Mouse (Mus musculus) mouse embryonic stem cell (cell line): ENCODE results near the gene Hint1.
"Not testable (repeated sequence)": the region's sequence is repeated elsewhere in the genome, so short reads cannot be mapped to it uniquely, and the experiment has no call there.

Source experiments
- in situ Hi-C, 2 experiments: fragments of 300-500 bp; cut with MboI; formaldehyde crosslinking; loops; 1 replicate in 1 of 2; 3 replicates in 1 of 2; pipeline ENCODE4 v1.14.3; 2019 to 2020; ENCODE audit warnings: low sequenced_read_pairs in 2 of 2, low pct_unique_long_range_greater_than_20kb in 1 of 2, mixed read lengths in 1 of 2; ENCODE audit not compliant: unreplicated experiment in 1 of 2

Gene Hint1

GRCm38 (mm10) chr11:54884937-54885336 lies 18.8 kb downstream of the Hint1 start:
- in situ Hi-C loops, result loop anchor here (5.0 to 10.0 kb wide), 2 partner anchors 100 to 102 kb away; no protein-coding TSS in a partner anchor

- in situ Hi-C loops, result loop anchor here (5.0 to 10.0 kb wide), 2 partner anchors 99 to 102 kb away; no protein-coding TSS in a partner anchor
Measured at GRCm38 (mm10) chr11:54885406-54885805, 19.2 kb downstream of the Hint1 start.

GRCm38 (mm10) chr11:54887927-54888326 lies 21.7 kb downstream of the Hint1 start:
- in situ Hi-C loops, result loop anchor here (5.0 to 10.0 kb wide), 2 partner anchors 97 to 99 kb away; no protein-coding TSS in a partner anchor

- in situ Hi-C loops, result loop anchor here in 1 of 2 experiments (5.0 kb wide), 1 partner anchor 36 kb away; no protein-coding TSS in a partner anchor
Measured at GRCm38 (mm10) chr11:54891341-54891740, 25.2 kb downstream of the Hint1 start.

GRCm38 (mm10) chr11:54892091-54892490 lies 25.9 kb downstream of the Hint1 start:
- in situ Hi-C loops, result loop anchor here in 1 of 2 experiments (5.0 kb wide), 1 partner anchor 35 kb away; no protein-coding TSS in a partner anchor

- in situ Hi-C loops, result loop anchor here in 1 of 2 experiments (5.0 kb wide), 1 partner anchor 33 kb away; no protein-coding TSS in a partner anchor
Measured at GRCm38 (mm10) chr11:54894589-54894988, 28.4 kb downstream of the Hint1 start.

- in situ Hi-C loops, result not testable (repeated sequence)
Measured at GRCm38 (mm10) chr11:54896646-54897045, 30.5 kb downstream of the Hint1 start.

- in situ Hi-C loops, result no loop called here
Measured at GRCm38 (mm10) chr11:54897470-54897869, 31.3 kb downstream of the Hint1 start.

GRCm38 (mm10) chr11:54899657-54900056 lies 33.5 kb downstream of the Hint1 start:
- in situ Hi-C loops, result no loop called here

- in situ Hi-C loops, result no loop called here
Measured at GRCm38 (mm10) chr11:54902333-54903323, 36.4 kb downstream of the Hint1 start, which contains the start of gene Gpx3. TSS of gene Gpx3 (plus strand) at chr11:54902453.

GRCm38 (mm10) chr11:54903339-54903738 lies 37.2 kb downstream of the Hint1 start:
- in situ Hi-C loops, result no loop called here

GRCm38 (mm10) chr11:54903940-54904706 lies 37.9 kb downstream of the Hint1 start:
- in situ Hi-C loops, result no loop called here

- in situ Hi-C loops, result no loop called here
Measured at GRCm38 (mm10) chr11:54905086-54905485, 38.9 kb downstream of the Hint1 start.

GRCm38 (mm10) chr11:54905931-54906330 lies 39.7 kb downstream of the Hint1 start:
- in situ Hi-C loops, result no loop called here

- in situ Hi-C loops, result no loop called here
Measured at GRCm38 (mm10) chr11:54906466-54906865, 40.3 kb downstream of the Hint1 start.

GRCm38 (mm10) chr11:54907259-54907658 lies 41.1 kb downstream of the Hint1 start:
- in situ Hi-C loops, result no loop called here

GRCm38 (mm10) chr11:54909273-54909672 lies 43.1 kb downstream of the Hint1 start:
- in situ Hi-C loops, result no loop called here

- in situ Hi-C loops, result no loop called here
Measured at GRCm38 (mm10) chr11:54910081-54910665, 44.0 kb downstream of the Hint1 start.
